1 mouse cellular context compared by ENCODE assay signal in genomic region chr12:57184401-57185147, GRCm38 (mm10).
TF ChIP-seq lines count a peak whose summit lies in the region.

No protein-coding gene starts in this region.

TF ChIP-seq in MEL, 35 proteins besides CTCF, POLR2A, EP300 and RAD21 (continued from another document):
- TF ChIP-seq TCF12 (IDR thresholded peaks at IDR 0.05; ENCODE audit: low read depth, low read length) (peak; percentile 98), BHLHE40 (IDR thresholded peaks at IDR 0.05; ENCODE audit: borderline replicate concordance, low read depth, low read length) (no peak), MXI1 (IDR thresholded peaks at IDR 0.05; ENCODE audit: low read depth, low read length) (no peak), USF1 (IDR thresholded peaks at IDR 0.05; ENCODE audit: low read depth, low read length) (no peak), SMC3 (IDR thresholded peaks at IDR 0.05; ENCODE audit: low read depth, low read length) (peak; percentile 45), ZC3H11A (IDR thresholded peaks at IDR 0.05; ENCODE audit: low read depth, low read length) (0 out of 2 replicates have a peak, but pooled peaks have one; percentile 20), NRF1 (IDR thresholded peaks at IDR 0.05; ENCODE audit: insufficient read depth, low read depth, low read length, poor library complexity, severe bottlenecking) (no peak), RCOR1 (IDR thresholded peaks at IDR 0.05; ENCODE audit: low read depth, low read length) (peak; percentile 89), GATA1 (IDR thresholded peaks at IDR 0.05; ENCODE audit: low read depth, low read length) (peak; percentile 99), CHD1 (IDR thresholded peaks at IDR 0.05; ENCODE audit: low read depth, low read length) (no peak), ZNF384 (IDR thresholded peaks at IDR 0.05; ENCODE audit: low read depth, low read length) (no peak), MYB (IDR thresholded peaks at IDR 0.05; ENCODE audit: low read depth, low read length) (no peak)
